Mouse (Mus musculus) stomach, embryonic 16.5 days (tissue): ENCODE measurements around the gene Lrfn5. TPM values are rescaled to one million over a fixed set of nuclear protein-coding genes. Genes with fewer than 3 reads are reported as not detected.

Experiments
- ATAC-seq: fragments of 200-750 bp; cut with Nextera tagmentation; 2 replicates; pipeline ENCODE4 v1.8.0; 2017; ENCODE audit warnings: moderate number of reproducible peaks, moderate TSS enrichment; ENCODE audit not compliant: insufficient read depth, low FRiP score
- H3K27ac ChIP-seq: fragments of 300-500 bp; sonication (generic); 2 replicates; pipeline ENCODE4 v1.5.1; 2014; ENCODE audit warnings: low read length
- H3K27me3 ChIP-seq: fragments of 300-500 bp; sonication (generic); 2 replicates; pipeline ENCODE4 v1.6.1; 2014; ENCODE audit warnings: low read length, control low read depth, mixed read lengths; ENCODE audit not compliant: control insufficient read depth, insufficient read depth
- H3K36me3 ChIP-seq: fragments of 300-500 bp; sonication (generic); 2 replicates; pipeline ENCODE4 v1.6.1; 2014; ENCODE audit warnings: low read length; ENCODE audit not compliant: control insufficient read depth, insufficient read depth
- H3K4me1 ChIP-seq: fragments of 300-500 bp; sonication (generic); 2 replicates; pipeline ENCODE4 v1.6.1; 2014; ENCODE audit warnings: low read length, control low read depth, mixed read lengths; ENCODE audit not compliant: control insufficient read depth, insufficient read depth
- H3K4me2 ChIP-seq: fragments of 300-500 bp; sonication (generic); 2 replicates; pipeline ENCODE4 v1.6.1; 2014; ENCODE audit warnings: low read depth, low read length, mixed read lengths
- H3K4me3 ChIP-seq: fragments of 300-500 bp; sonication (generic); replicated peaks from 2 replicates; pipeline ENCODE4 v1.5.1; 2014; ENCODE audit warnings: mild to moderate bottlenecking, low read length
- H3K9ac ChIP-seq: fragments of 300-500 bp; sonication (generic); 2 replicates; pipeline ENCODE4 v1.6.1; 2014; ENCODE audit warnings: low read length
- H3K9me3 ChIP-seq: fragments of 300-500 bp; sonication (generic); replicated peaks from 2 replicates; pipeline ENCODE4 v1.6.1; 2016; ENCODE audit warnings: low read length, control low read depth; ENCODE audit not compliant: control insufficient read depth
- WGBS: fragments of 180-500 bp; shearing (Covaris S2); extraction: QIAGEN DNeasy Blood & Tissue Kit; methylation state at CpG from one replicate; pipeline ENCODE4 v1.1.7; 2014; 5-methylcytosine and 5-hydroxymethylcytosine counted together
- polyA plus RNA-seq: library from polyadenylated mRNA; unstranded; fragments of >200 nt; fragmentation: Nextera tagmentation; extraction: Ambion mirVana; gene quantifications from 2 replicates; pipeline ENCODE4 v1.2.1, GENCODE M21; 2015

Gene Lrfn5
- polyA plus RNA-seq, 1 experiment from 2014 or later = 0.87 TPM

- Histone ChIP-seq H3K27ac (no peak overlapping the region), H3K36me3 (no peaks in the 10 kb centered on the region), H3K4me3 (no peak overlapping the region), H3K4me1 (no peaks in the 10 kb centered on the region), H3K9me3 (no peaks in the 10 kb centered on the region), H3K4me2 (no peak overlapping the region), H3K27me3 (no peaks in the 10 kb centered on the region), H3K9ac (no peak overlapping the region)
- WGBS = 41% methylated on average over 1 of the region's 1 CpGs
- no peak for ATAC-seq
Measured at GRCm38 (mm10) chr12:61610081-61610480, 87.1 kb downstream of the Lrfn5 start.

- Histone ChIP-seq H3K4me3 (no peak overlapping the region), H3K27ac (no peak overlapping the region), H3K27me3 (no peaks in the 10 kb centered on the region), H3K9ac (no peak overlapping the region), H3K36me3 (no peaks in the 10 kb centered on the region), H3K4me2 (no peak overlapping the region), H3K9me3 (no peaks in the 10 kb centered on the region), H3K4me1 (no peaks in the 10 kb centered on the region)
- ATAC-seq = no peak
Measured at GRCm38 (mm10) chr12:61624532-61624931, 101.6 kb downstream of the Lrfn5 start.

GRCm38 (mm10) chr12:61654380-61654779 is 131.4 kb downstream of the Lrfn5 start:
- no peaks in the 10 kb centered on the region for H3K36me3 ChIP-seq

GRCm38 (mm10) chr12:61723158-61723557 is 200.2 kb downstream of the Lrfn5 start:
- Histone ChIP-seq H3K9me3 (no peaks in the 10 kb centered on the region), H3K27ac (no peak overlapping the region), H3K4me3 (no peak overlapping the region), H3K27me3 (no peaks in the 10 kb centered on the region), H3K9ac (no peak overlapping the region), H3K4me2 (no peak overlapping the region), H3K4me1 (no peaks in the 10 kb centered on the region), H3K36me3 (no peaks in the 10 kb centered on the region)
- no peak for ATAC-seq

More at GRCm38 (mm10) chr12:61654380-61654779, 131.4 kb downstream of the Lrfn5 start:
- WGBS = 79% methylated on average over 5 of the region's 5 CpGs
- no peak overlapping the region for H3K4me3 ChIP-seq
- no peak for ATAC-seq
- H3K9ac ChIP-seq = no peak overlapping the region
- H3K4me1 ChIP-seq = no peaks in the 10 kb centered on the region
- no peaks in the 10 kb centered on the region for H3K9me3 ChIP-seq
- no peak overlapping the region for H3K27ac ChIP-seq
- no peak overlapping the region for H3K4me2 ChIP-seq
- no peaks in the 10 kb centered on the region for H3K27me3 ChIP-seq

- no peak overlapping the region for H3K4me2 ChIP-seq
- WGBS = 78% methylated on average over 4 of the region's 4 CpGs
- no peaks in the 10 kb centered on the region for H3K9me3 ChIP-seq
- no peaks in the 10 kb centered on the region for H3K36me3 ChIP-seq
- no peaks in the 10 kb centered on the region for H3K4me1 ChIP-seq
- H3K9ac ChIP-seq = no peak overlapping the region
- no peak overlapping the region for H3K4me3 ChIP-seq
- ATAC-seq = no peak
- H3K27ac ChIP-seq = no peak overlapping the region
- H3K27me3 ChIP-seq = no peaks in the 10 kb centered on the region
Measured at GRCm38 (mm10) chr12:61807073-61807605, 284.2 kb downstream of the Lrfn5 start.

- Histone ChIP-seq H3K9me3 (no peaks in the 10 kb centered on the region), H3K36me3 (no peaks in the 10 kb centered on the region), H3K27ac (no peak overlapping the region), H3K4me2 (no peak overlapping the region), H3K4me1 (no peaks in the 10 kb centered on the region), H3K9ac (no peak overlapping the region), H3K4me3 (no peak overlapping the region), H3K27me3 (no peaks in the 10 kb centered on the region)
- no peak for ATAC-seq
- 89% methylated on average over 5 of the region's 5 CpGs for WGBS
Measured at GRCm38 (mm10) chr12:61823601-61824000, 300.7 kb downstream of the Lrfn5 start.

- no peak overlapping the region for H3K9ac ChIP-seq
- WGBS = 6% methylated on average over 1 of the region's 1 CpGs
Measured at GRCm38 (mm10) chr12:61826311-61826710, 303.4 kb downstream of the Lrfn5 start.

GRCm38 (mm10) chr12:61842599-61843291 is 319.8 kb downstream of the Lrfn5 start:
- 90% methylated on average over 9 of the region's 9 CpGs for WGBS
- Histone ChIP-seq H3K4me1 (no peaks in the 10 kb centered on the region), H3K4me2 (no peak overlapping the region), H3K9ac (no peak overlapping the region), H3K4me3 (no peak overlapping the region), H3K27me3 (no peaks in the 10 kb centered on the region), H3K9me3 (no peaks in the 10 kb centered on the region), H3K27ac (no peak overlapping the region), H3K36me3 (no peaks in the 10 kb centered on the region)
- no peak for ATAC-seq

More at GRCm38 (mm10) chr12:61826311-61826710, 303.4 kb downstream of the Lrfn5 start:
- no peak overlapping the region for H3K27ac ChIP-seq
- H3K4me2 ChIP-seq = no peak overlapping the region
- H3K9me3 ChIP-seq = no peaks in the 10 kb centered on the region
- no peak for ATAC-seq
- no peaks in the 10 kb centered on the region for H3K27me3 ChIP-seq
- no peaks in the 10 kb centered on the region for H3K36me3 ChIP-seq
- H3K4me1 ChIP-seq = no peaks in the 10 kb centered on the region
- no peak overlapping the region for H3K4me3 ChIP-seq

- no peak overlapping the region for H3K27ac ChIP-seq
- no peak overlapping the region for H3K9ac ChIP-seq
- H3K36me3 ChIP-seq = no peaks in the 10 kb centered on the region
- 67% methylated on average over 1 of the region's 1 CpGs for WGBS
- no peaks in the 10 kb centered on the region for H3K27me3 ChIP-seq
- H3K4me1 ChIP-seq = no peaks in the 10 kb centered on the region
- no peak overlapping the region for H3K4me3 ChIP-seq
- H3K9me3 ChIP-seq = no peaks in the 10 kb centered on the region
- ATAC-seq = no peak
- H3K4me2 ChIP-seq = no peak overlapping the region
Measured at GRCm38 (mm10) chr12:61854183-61854582, 331.2 kb downstream of the Lrfn5 start.
